Mouse (Mus musculus) CD8-positive naive resting alpha-beta T cell, adult 57 days (primary cell): ENCODE data around the gene Gjb4. TPM values are rescaled to one million over a fixed set of nuclear protein-coding genes. Genes with fewer than 3 reads are reported as not detected.

ENCODE experiments used
- total RNA-seq: library from RNA; stranded (reverse); gene quantifications from one replicate; pipeline ENCODE4 v1.2.4, GENCODE M21; 2023

Gene Gjb4
- not detected for total RNA-seq

GRCm38 (mm10) chr4:127353951-127354438, at the start of gene Gjb4:
Gjb4 (minus strand) TSS chr4:127354081.

DNA sequence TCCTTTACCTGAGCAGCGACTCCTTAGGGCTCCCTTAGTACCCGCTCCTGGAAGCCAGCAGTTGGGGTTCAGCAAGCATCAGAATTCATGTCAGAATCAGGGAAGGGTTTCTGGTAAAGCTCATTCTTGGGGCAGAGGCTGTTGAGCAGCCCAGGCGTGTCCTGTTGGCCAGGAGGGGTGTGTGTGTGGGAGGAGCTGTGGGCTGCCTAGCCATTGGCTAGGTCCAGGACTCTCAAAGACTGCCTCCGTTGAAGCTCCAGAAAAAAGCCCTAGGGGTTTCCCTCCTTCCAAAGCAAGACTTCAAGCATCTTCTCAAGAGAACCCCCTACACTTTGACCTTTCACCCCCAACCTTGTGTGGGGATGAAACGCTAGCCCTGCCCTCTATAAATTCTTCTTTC, 4.1 kb upstream of the Gjb4 start, which contains the start of gene Gjb5:
Gene Gjb5 (minus strand): TSS at position 164 of the 400 bp plus-strand sequence.

DNA sequence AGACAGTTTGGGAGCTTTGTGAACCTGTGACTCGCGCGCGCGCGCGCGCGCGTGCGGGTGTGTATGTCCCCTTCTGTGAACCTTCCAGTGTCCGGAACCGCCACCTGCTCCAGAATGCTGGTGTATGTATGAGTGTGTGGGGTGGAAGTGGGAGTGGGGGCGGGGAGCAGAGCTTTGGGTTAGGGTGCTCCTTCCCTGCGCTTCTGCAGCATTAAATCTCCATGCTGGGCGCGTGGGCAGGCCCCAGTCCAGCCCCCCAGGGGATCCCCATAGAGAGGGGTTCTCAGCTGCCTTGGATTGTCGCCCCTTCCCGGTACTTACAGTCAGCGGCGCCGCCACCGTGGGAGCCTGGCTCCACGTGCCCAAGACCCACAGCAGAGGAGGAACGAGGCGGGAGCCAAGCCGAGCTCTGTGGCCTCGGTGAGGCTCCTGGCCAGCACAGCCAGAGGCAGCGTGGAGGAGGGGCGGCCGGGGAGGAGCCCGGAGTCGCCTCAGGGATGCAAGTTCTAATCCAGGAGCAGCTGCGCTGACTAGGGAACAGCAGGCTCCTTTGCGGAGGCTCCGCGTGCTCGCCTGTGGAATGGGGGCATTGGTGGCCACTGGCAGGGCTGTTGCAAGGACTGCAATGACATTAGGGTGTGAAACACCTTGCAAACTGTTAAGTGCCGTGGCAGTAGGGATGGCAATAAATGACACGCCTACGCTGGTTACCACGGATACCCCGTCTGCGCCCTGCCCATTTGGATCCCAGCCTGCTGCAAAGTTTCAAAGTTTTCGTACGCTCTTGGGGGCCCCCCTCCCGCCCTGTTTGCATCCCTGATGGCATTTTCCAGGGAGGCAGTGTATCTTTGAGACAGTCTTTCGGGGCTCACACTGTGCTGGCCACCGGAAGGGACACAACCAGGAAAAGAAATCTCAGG, 23.4 kb downstream of the Gjb4 start, which contains the start of gene Gjb3:
Gene Gjb3 (minus strand): TSS at position 664 of the 920 bp plus-strand sequence.

DNA sequence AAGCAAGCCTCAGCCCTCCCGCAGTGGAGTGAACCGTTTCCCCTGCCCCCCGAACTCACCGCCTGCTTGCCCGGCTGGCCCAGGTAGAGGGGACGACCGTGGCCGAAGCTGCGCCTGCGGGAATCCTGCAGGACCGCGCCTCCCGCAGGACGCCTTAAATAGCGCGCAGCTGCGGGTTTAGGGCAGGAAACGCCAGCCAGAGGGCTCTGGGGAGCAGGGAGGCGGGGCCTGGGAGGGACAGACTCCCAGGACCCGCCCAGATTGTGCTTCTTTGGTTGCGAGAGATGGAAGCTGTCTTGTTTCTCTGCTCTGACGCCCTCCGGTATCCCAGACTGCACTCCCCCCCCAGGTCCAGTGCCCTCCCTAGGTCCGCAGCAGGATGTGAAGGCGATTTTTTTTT, 40.0 kb downstream of the Gjb4 start, which contains the start of gene Gja4:
Gene Gja4 (minus strand): TSS at position 179 of the 400 bp plus-strand sequence.

Other genes with a start within 250 kb of the Gjb4 start
- 3.5 TPM for gene Tmem35b, start 230.4 kb downstream of the Gjb4 start, total RNA-seq
- 0.18 TPM for gene Dlgap3, start 184.9 kb downstream of the Gjb4 start, total RNA-seq
- 22.9 TPM for gene Smim12, start 110.3 kb downstream of the Gjb4 start, total RNA-seq
- gene Gja4, start 40.0 kb downstream of the Gjb4 start, total RNA-seq: not detected
- gene Gjb3, start 23.2 kb downstream of the Gjb4 start, total RNA-seq: not detected
- gene Gjb5, start 4.1 kb upstream of the Gjb4 start, total RNA-seq: not detected